Mouse (Mus musculus) neural tube, embryonic 13.5 days (tissue): ENCODE data around the gene Usp2. TPM values are rescaled to one million over a fixed set of nuclear protein-coding genes. Genes with fewer than 3 reads are reported as not detected.

Experiments
- ATAC-seq: fragments of 200-750 bp; cut with Nextera tagmentation; 2 replicates; pipeline ENCODE4 v1.8.0; 2017; ENCODE audit warnings: low read depth, mild to moderate bottlenecking, moderate TSS enrichment, moderate library complexity
- H3K27ac ChIP-seq: fragments of 300-500 bp; sonication (generic); replicated peaks from 2 replicates; pipeline ENCODE4 v1.5.1; 2015; ENCODE audit warnings: moderate library complexity, mild to moderate bottlenecking, inconsistent platforms
- H3K27me3 ChIP-seq: fragments of 300-500 bp; sonication (generic); 2 replicates; pipeline ENCODE4 v1.6.1; 2015; ENCODE audit warnings: mild to moderate bottlenecking, inconsistent platforms
- H3K36me3 ChIP-seq: fragments of 300-500 bp; sonication (generic); 2 replicates; pipeline ENCODE4 v1.6.1; 2015; ENCODE audit warnings: mild to moderate bottlenecking, inconsistent platforms
- H3K4me1 ChIP-seq: fragments of 300-500 bp; sonication (generic); replicated peaks from 2 replicates; pipeline ENCODE4 v1.6.1; 2015; ENCODE audit warnings: inconsistent platforms
- H3K4me2 ChIP-seq: fragments of 300-500 bp; sonication (generic); 2 replicates; pipeline ENCODE4 v1.6.1; 2015; ENCODE audit warnings: inconsistent platforms, mild to moderate bottlenecking, moderate library complexity
- H3K4me3 ChIP-seq: fragments of 300-500 bp; sonication (generic); 2 replicates; pipeline ENCODE4 v1.5.1; 2015; ENCODE audit warnings: mild to moderate bottlenecking, inconsistent platforms
- H3K9ac ChIP-seq: fragments of 300-500 bp; sonication (generic); 2 replicates; pipeline ENCODE4 v1.6.1; 2015; ENCODE audit warnings: moderate library complexity, mild to moderate bottlenecking, inconsistent platforms
- H3K9me3 ChIP-seq: fragments of 300-500 bp; sonication (generic); 2 replicates; pipeline ENCODE4 v1.6.1; 2016; ENCODE audit warnings: inconsistent platforms
- WGBS: fragments of 180-500 bp; shearing (Covaris S2); methylation state at CpG from one replicate; pipeline ENCODE4 v1.1.7; 2015; 5-methylcytosine and 5-hydroxymethylcytosine counted together
- polyA plus RNA-seq: library from polyadenylated mRNA; unstranded; fragments of >200 nt; fragmentation: Nextera tagmentation; extraction: Ambion mirVana; gene quantifications from 2 replicates; pipeline ENCODE4 v1.2.1, GENCODE M21; 2015

The Usp2 gene
- polyA plus RNA-seq, 1 experiment from 2014 or later, result 8.7 TPM

DNA sequence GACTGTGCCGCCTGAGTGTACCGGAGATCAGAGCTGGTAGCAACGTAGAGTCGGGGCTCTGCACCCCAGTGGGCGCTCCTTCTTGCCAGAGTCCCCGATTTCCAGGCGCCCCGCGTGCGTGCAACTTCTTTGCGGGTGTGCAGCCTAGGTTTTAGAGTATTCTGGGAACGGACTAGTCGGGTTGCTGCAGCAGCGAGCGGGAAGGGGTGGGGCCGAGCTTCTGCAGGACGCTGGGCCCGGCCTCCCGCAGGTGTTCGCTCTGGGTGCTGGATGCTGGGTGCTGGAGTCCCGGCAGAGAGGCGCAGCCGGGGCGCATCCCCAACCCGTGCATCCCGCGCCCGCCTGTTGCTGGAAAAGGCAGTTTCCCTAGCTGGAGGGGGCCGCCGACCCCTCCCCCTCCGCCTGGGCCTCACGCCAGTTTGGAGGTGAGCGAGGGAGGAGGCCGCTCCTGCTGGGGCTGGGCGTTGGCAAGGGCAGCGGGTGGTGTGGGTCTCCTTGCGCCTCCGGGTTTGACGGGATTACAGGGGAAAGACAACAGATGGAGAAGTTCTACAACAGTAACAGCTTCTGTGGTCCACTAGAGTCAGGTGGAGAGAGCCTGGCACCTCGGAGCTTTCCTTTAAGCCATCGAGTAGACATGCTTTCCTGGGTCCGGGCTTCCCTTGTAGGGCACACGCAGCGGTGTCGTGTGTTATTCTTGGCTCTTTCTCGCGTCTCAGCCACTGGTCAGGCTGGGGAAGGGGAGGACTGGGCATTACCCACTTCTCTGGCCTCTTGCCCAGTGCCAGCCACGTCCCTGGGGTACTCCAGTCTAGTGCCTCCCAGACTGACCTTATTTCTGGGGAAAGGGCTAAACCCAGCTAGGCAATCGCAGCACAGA lies 68.3 kb downstream of the Usp2 start:
- ATAC-seq, result peak; percentile 19; the same call in 1 of the 2 replicates
- peaks cover 48% of the 10 kb centered on the region for H3K4me1 ChIP-seq
- 3% methylated on average over 49 of the region's 49 CpGs for WGBS
- peak overlapping the region; percentile 69 for H3K9ac ChIP-seq
- 0 out of 2 replicates have a peak, but pooled peaks cover 2% of the 10 kb centered on the region for H3K36me3 ChIP-seq
- H3K4me2 ChIP-seq, result peak overlapping the region; percentile 84
- peak overlapping the region; percentile 65 for H3K27ac ChIP-seq
- H3K9me3 ChIP-seq, result no peaks in the 10 kb centered on the region
- H3K27me3 ChIP-seq, result peaks cover 70% of the 10 kb centered on the region
- H3K4me3 ChIP-seq, result peak overlapping the region; percentile 51

DNA sequence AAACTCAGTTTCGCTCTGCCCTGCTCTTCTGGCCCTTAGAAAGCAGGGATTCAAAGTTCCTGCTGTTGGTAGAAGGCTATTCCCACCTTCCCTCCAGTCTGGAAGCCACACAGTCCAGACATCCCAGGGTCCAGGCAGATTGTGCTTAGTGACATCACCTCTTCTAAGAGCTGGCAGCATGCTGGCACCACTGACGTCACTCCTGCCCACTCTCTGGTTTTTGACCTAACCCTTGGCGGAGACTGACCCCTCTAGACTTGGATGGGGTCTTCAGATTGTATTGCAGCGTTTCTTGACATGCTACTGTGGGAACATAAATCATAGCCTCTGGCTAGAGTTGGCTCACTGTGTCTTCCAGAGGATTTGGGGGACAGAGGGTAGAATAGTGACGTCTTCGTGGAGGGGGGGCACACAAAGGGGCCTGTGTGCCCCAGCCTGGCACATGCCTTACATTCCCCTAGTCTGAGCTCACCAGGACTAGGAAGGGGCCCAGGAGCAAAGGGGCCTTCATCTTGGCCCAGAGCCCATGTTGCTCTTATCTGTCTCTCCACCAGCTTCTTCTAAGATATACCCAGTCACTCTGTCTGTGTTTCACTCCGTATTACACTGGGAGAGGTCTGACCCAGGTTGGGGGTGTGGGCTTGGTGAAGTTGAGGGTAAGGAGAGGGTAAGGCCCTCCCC lies 69.0 kb downstream of the Usp2 start:
- H3K27ac ChIP-seq, result peak overlapping the region; percentile 35; the same call in 1 of the 2 replicates
- peaks cover 10% of the 10 kb centered on the region; the same call in 1 of the 2 replicates for H3K36me3 ChIP-seq
- H3K9me3 ChIP-seq, result no peaks in the 10 kb centered on the region
- 53% methylated on average over 7 of the region's 7 CpGs for WGBS
- peaks cover 65% of the 10 kb centered on the region for H3K27me3 ChIP-seq
- H3K4me3 ChIP-seq, result peak overlapping the region; percentile 51
- ATAC-seq, result peak; percentile 25; the same call in 1 of the 2 replicates
- peak overlapping the region; percentile 84 for H3K4me2 ChIP-seq
- peak overlapping the region; percentile 69 for H3K9ac ChIP-seq
- peaks cover 40% of the 10 kb centered on the region for H3K4me1 ChIP-seq

DNA sequence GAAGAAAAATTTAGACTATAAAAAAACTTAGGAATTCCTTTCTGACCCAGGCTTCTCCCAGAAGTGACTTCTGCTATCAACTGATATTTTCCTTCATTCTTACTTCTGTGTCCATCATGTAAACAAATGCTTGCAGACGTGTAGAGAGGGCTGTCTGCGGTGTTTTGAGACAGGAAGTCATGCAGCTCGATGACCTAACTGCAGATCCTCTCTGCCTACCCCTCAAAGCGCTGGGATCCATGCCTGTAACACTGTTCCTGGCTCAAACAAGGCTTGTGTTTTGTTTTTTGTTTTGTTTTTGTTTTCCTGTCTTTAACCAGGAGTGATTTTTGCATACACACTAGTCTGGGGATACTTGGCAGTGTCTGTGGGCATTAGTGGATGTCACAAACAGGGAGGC lies 71.0 kb downstream of the Usp2 start:
- peaks cover 24% of the 10 kb centered on the region for H3K36me3 ChIP-seq
- no peak overlapping the region for H3K9ac ChIP-seq
- H3K4me1 ChIP-seq, result peaks cover 40% of the 10 kb centered on the region
- no peak overlapping the region for H3K4me3 ChIP-seq
- no peaks in the 10 kb centered on the region for H3K9me3 ChIP-seq
- no peak overlapping the region for H3K27ac ChIP-seq
- 75% methylated on average over 4 of the region's 4 CpGs for WGBS
- H3K4me2 ChIP-seq, result no peak overlapping the region
- no peak for ATAC-seq
- peaks cover 45% of the 10 kb centered on the region for H3K27me3 ChIP-seq

DNA sequence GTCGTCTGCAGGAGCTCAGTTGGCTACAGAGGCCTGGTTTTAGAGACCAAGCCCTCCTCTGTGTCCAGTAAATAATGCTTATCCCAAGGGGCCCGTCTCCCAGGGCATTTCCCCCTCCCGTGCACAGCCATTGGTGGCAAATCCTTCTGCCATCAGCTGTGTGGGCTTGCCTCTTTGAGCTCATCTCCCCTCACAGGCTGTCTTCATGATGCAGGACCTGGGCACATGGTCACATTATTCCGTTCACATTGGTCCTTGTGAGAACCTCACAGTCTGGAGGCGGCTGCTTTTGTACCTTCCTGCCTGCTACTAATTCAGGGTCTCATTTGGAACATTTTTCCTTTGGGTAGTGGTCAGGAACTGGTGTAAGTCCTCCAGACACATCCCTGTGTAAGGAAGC lies 75.1 kb downstream of the Usp2 start:
- peaks cover 55% of the 10 kb centered on the region for H3K36me3 ChIP-seq
- WGBS, result 59% methylated on average over 5 of the region's 5 CpGs
- no peak overlapping the region for H3K27ac ChIP-seq
- no peak for ATAC-seq
- H3K27me3 ChIP-seq, result peaks cover 4% of the 10 kb centered on the region
- H3K4me2 ChIP-seq, result no peak overlapping the region
- H3K9me3 ChIP-seq, result no peaks in the 10 kb centered on the region
- no peak overlapping the region for H3K9ac ChIP-seq
- H3K4me1 ChIP-seq, result no peaks in the 10 kb centered on the region
- H3K4me3 ChIP-seq, result no peak overlapping the region

DNA sequence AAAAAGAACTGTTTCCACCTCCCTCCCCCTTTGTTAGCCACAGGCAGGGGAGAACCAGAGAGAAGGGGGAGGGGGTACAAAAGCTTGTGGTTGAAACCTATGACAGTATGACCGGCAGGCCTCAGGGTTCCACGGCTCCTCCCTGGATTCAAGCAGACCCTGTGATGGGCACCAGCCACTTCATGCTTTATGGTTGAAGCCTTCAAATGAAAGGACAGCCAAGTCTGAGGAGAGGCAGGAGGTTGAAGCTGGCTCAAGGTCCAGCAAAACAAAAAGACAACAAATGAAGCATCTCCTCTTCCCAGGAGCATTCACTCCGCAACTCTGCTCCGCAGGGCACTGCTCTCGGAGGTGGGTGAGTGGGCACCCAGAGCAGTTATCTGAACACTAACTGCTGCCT lies 76.6 kb downstream of the Usp2 start:
- ATAC-seq, result no peak
- Histone ChIP-seq H3K9ac (no peak overlapping the region), H3K4me3 (no peak overlapping the region), H3K4me1 (no peaks in the 10 kb centered on the region), H3K27me3 (no peaks in the 10 kb centered on the region), H3K9me3 (no peaks in the 10 kb centered on the region), H3K27ac (no peak overlapping the region), H3K36me3 (peaks cover 57% of the 10 kb centered on the region), H3K4me2 (no peak overlapping the region)
- WGBS, result 79% methylated on average over 5 of the region's 5 CpGs

DNA sequence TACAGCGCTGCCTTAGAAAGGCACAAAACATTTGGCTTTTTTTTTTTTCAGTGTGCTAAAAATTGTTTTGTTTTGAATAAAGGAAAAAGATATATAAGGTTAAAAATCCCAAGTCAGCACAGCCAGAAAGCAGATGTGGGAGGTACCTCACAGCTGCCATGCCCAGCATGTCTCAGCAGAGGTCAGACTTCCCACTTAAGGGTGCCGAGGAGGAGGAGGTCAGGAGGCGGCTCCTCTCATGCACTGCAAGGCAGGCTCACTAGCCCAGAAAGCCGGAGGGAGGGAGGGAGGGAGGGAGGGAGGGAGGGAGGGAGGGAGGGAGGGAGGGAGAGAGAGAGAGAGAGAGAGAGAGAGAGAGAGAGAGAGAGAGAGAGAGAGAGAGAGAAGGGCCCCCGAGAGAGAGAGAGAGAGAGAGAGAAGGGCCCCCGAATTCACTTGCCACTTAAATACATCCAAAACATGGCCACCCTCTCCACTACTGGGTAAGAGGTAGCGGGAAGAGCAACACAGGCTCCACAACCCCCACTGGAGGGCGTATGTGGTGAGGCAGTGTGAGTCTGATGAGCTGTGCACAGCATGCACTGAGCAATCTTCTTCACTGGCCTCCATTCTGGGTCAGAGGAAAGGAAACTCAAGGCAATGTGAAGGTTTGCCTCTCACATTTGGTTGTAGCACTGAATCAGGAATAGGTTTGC lies 77.3 kb downstream of the Usp2 start:
- Histone ChIP-seq H3K36me3 (peaks cover 63% of the 10 kb centered on the region), H3K4me1 (no peaks in the 10 kb centered on the region), H3K9me3 (no peaks in the 10 kb centered on the region), H3K4me2 (no peak overlapping the region), H3K27me3 (no peaks in the 10 kb centered on the region), H3K27ac (no peak overlapping the region), H3K9ac (no peak overlapping the region), H3K4me3 (no peak overlapping the region)
- no peak for ATAC-seq
- 28% methylated on average over 7 of the region's 8 CpGs for WGBS

DNA sequence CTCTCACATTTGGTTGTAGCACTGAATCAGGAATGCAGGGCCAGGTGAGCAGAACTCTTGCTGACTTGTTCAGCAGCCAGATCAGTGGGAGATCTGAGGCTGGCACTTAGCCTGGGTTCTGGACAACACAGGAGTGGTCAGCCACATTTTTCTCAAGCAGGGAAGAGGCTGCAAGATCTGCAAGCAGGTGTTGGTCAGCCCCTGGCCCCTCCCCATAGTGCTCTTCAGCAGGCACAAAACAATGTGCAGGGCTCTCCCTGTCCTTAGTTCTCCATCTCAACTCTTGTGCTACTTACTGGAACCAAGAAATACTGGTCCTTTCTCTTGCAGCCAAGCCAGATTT lies 77.9 kb downstream of the Usp2 start:
- H3K4me2 ChIP-seq, result no peak overlapping the region
- no peak for ATAC-seq
- H3K9me3 ChIP-seq, result no peaks in the 10 kb centered on the region
- no peak overlapping the region for H3K9ac ChIP-seq
- no peaks in the 10 kb centered on the region for H3K4me1 ChIP-seq
- H3K27me3 ChIP-seq, result no peaks in the 10 kb centered on the region
- H3K4me3 ChIP-seq, result no peak overlapping the region
- no peak overlapping the region for H3K27ac ChIP-seq
- H3K36me3 ChIP-seq, result peaks cover 68% of the 10 kb centered on the region

Other genes starting within 250 kb of the Usp2 start
- 1.2 and 2.8 TPM in 2 replicates for gene Thy1, start 23.6 kb upstream of the Usp2 start, polyA plus RNA-seq
- gene Mfrp, start 34.7 kb downstream of the Usp2 start, polyA plus RNA-seq, result not detected in 2 replicates
- gene C1qtnf5, start 40.2 kb downstream of the Usp2 start, polyA plus RNA-seq, result 3.1 and 3.6 TPM in 2 replicates
- gene Gm49380, start 46.5 kb downstream of the Usp2 start, polyA plus RNA-seq, result 0.18 and 0.28 TPM in 2 replicates
- gene Rnf26, start 46.5 kb downstream of the Usp2 start, polyA plus RNA-seq, result 34.5 and 35.4 TPM in 2 replicates
- gene Mcam, start 67.4 kb downstream of the Usp2 start, polyA plus RNA-seq, result 21.0 and 23.6 TPM in 2 replicates
- gene Cbl, start 167.0 kb downstream of the Usp2 start, polyA plus RNA-seq, result 20.1 and 21.1 TPM in 2 replicates
- gene Ccdc153, start 173.7 kb downstream of the Usp2 start, polyA plus RNA-seq, result not detected in 2 replicates
- 0.33 and 0.48 TPM in 2 replicates for gene Pdzd3, start 184.4 kb downstream of the Usp2 start, polyA plus RNA-seq
- 4.5 and 4.7 TPM in 2 replicates for gene Nlrx1, start 201.6 kb downstream of the Usp2 start, polyA plus RNA-seq
- 21.1 and 22.5 TPM in 2 replicates for gene Abcg4, start 221.6 kb downstream of the Usp2 start, polyA plus RNA-seq
- 25.1 and 31.9 TPM in 2 replicates for gene Hinfp, start 238.7 kb downstream of the Usp2 start, polyA plus RNA-seq